Mouse (Mus musculus) adrenal gland, adult 10 weeks (tissue): Measurements from ENCODE around the gene Oard1. TPM values are rescaled to one million over a fixed set of nuclear protein-coding genes. Genes with fewer than 3 reads are reported as not detected.

Experiments
- polyA plus RNA-seq: library from polyadenylated mRNA; stranded (reverse); fragments of 350-450 nt; fragmentation: Illumina TruSeq; extraction: RNeasy Lipid Tissue Mini Kit (QIAGEN cat#74804); gene quantifications from one replicate; pipeline ENCODE4 v1.2.3, GENCODE M21; 2014; ENCODE audit warnings: low read depth, low replicate concordance

Oard1 gene
- 44.0 TPM for polyA plus RNA-seq

GRCm38 (mm10) chr17:48409380-48410298 is at the start of gene Oard1, which contains the start of gene Nfya:
TSS of gene Oard1 (plus strand) at chr17:48410014.
TSS of gene Nfya (minus strand) at chr17:48409906.

DNA sequence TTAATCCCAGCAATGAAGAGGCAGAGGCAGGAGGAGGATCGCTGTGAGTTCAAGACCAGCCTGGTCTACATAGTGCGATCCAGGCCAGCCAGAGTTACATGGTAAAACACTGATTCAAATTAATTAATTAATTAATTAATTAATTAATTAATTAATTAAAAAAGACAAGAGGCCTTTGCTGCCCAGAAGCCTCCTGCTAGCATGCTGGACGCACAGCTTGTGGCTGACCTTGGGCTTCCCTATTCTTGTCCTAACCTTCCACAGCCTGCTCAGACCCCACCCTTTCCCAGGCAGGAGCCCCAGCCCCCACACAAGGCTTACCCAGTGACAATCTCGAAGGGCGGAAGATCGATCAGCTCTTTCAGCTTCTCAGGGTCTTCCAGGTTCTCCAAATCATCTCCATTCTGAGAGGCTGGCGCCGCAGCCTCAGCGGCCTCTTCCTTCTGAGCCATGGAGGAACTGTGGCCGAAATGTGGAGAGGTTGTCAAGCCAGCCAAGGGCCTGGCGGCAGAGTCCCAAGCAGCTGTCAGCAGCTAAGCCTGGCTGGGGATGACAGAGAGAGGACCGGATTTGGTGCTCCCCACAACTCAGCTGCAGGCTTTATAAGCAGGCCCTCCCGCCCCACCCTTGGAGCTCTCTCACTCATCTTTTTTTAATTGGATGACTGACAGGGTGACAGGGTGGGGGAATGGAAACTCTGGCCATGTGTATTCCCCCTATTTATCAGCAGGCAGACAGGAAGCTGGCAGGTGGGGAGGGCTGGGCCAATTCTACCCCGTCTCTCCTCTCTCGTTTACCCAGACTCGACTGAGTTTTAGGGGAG is 22.6 kb downstream of the Oard1 start, which contains the start of gene Apobec2:
Gene Apobec2 (minus strand): TSS at position 773 of the 823 bp plus-strand sequence.

GRCm38 (mm10) chr17:48451353-48451675 is 41.5 kb downstream of the Oard1 start, which contains the start of gene Tspo2:
TSS of gene Tspo2 (minus strand) at chr17:48451522.

GRCm38 (mm10) chr17:48454688-48455087 is 44.9 kb downstream of the Oard1 start, which contains the start of gene Unc5cl:
TSS of gene Unc5cl (plus strand) at chr17:48454901.

Other genes starting within 250 kb of the Oard1 start
- gene A530064D06Rik, start 242.7 kb upstream of the Oard1 start, polyA plus RNA-seq: not detected
- gene Trem1, start 177.2 kb upstream of the Oard1 start, polyA plus RNA-seq: 0.52 TPM
- gene Trem3, start 162.2 kb upstream of the Oard1 start, polyA plus RNA-seq: not detected
- gene Treml4, start 145.7 kb upstream of the Oard1 start, polyA plus RNA-seq: not detected
- 0.29 TPM for gene Treml2, start 110.5 kb upstream of the Oard1 start, polyA plus RNA-seq
- gene B430306N03Rik, start 93.9 kb upstream of the Oard1 start, polyA plus RNA-seq: not detected
- gene Trem2, start 63.6 kb upstream of the Oard1 start, polyA plus RNA-seq: not detected
- gene Treml1, start 50.1 kb upstream of the Oard1 start, polyA plus RNA-seq: not detected
- gene Nfya, start 108 bp upstream of the Oard1 start, polyA plus RNA-seq: 21.8 TPM
- 2.6 TPM for gene Apobec2, start 22.9 kb downstream of the Oard1 start, polyA plus RNA-seq
- gene Tspo2, start 41.5 kb downstream of the Oard1 start, polyA plus RNA-seq: not detected
- not detected for gene Unc5cl, start 44.9 kb downstream of the Oard1 start, polyA plus RNA-seq